Mouse (Mus musculus) olfactory bulb, adult 2 months (tissue): ENCODE measurements around the gene Sycp2l.

Experiments
- CTCF ChIP-seq: fragments of 200-500 bp; IDR thresholded peaks from 2 replicates; pipeline ENCODE4 v1.5.1; 2012; ENCODE audit warnings: low read depth, mild to moderate bottlenecking, low read length, moderate library complexity; ENCODE audit not compliant: insufficient read depth
- POLR2A ChIP-seq: fragments of 200-500 bp; IDR thresholded peaks from 2 replicates; pipeline ENCODE4 v1.6.1; 2012; ENCODE audit warnings: mild to moderate bottlenecking, low read depth, low read length, moderate library complexity; ENCODE audit not compliant: insufficient read depth

DNA sequence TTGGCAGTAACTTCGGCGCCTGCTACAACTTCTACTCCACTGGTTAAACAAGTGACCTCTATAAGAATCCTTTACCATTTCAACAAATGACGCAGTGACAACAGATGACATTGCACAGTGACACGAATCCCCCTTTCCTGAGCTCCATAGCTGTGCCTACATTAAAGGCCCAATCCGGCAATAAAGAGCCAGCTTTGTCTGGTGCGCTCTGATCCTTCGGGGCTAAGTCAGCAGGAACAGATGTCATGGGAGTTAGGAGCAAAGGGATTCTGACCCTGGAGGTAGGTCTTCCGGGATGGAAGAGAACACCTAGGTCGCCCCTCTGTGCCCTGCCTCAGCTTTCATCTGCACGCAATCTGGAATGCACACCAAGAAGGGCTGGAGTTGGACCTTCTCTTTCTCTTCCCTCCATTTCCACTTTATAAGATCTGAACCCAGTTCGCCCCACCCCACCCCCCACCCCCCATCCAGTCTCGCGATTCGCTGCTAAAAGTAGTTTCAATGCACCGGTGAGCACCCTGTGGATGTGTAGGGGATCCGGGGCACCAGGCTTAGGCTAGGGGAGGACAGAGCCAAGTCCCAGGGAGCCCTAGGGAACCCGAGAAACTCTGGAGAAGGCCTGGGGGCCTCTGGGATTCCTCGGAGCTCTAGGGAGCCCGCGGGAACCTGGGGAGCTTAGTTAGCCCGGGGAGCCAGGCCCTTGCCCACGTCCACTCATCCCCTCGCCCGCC is 35.3 kb upstream of the Sycp2l start:
- TF ChIP-seq POLR2A (no peak), CTCF (no peak)
